Mouse (Mus musculus) kidney, embryonic 16.5 days (tissue): Measurements from ENCODE around the gene Fbxl7. TPM values are rescaled to one million over a fixed set of nuclear protein-coding genes. Genes with fewer than 3 reads are reported as not detected.

Experiments
- ATAC-seq: fragments of 200-750 bp; cut with Nextera tagmentation; 2 replicates; pipeline ENCODE4 v1.8.0; 2017; ENCODE audit warnings: moderate TSS enrichment; ENCODE audit not compliant: low FRiP score, low TSS enrichment
- H3K27ac ChIP-seq: fragments of 300-500 bp; sonication (generic); 2 replicates; pipeline ENCODE4 v1.5.1; 2014; ENCODE audit warnings: low read length
- H3K27me3 ChIP-seq: fragments of 300-500 bp; sonication (generic); 2 replicates; pipeline ENCODE4 v1.6.1; 2014; ENCODE audit warnings: low read length, control low read depth, mixed read lengths; ENCODE audit not compliant: insufficient read depth
- H3K36me3 ChIP-seq: fragments of 300-500 bp; sonication (generic); 2 replicates; pipeline ENCODE4 v1.6.1; 2014; ENCODE audit warnings: low read length, control low read depth, mixed read lengths; ENCODE audit not compliant: insufficient read depth
- H3K4me1 ChIP-seq: fragments of 300-500 bp; sonication (generic); 2 replicates; pipeline ENCODE4 v1.6.1; 2014; ENCODE audit warnings: low read length, control low read depth, mixed read lengths; ENCODE audit not compliant: insufficient read depth
- H3K4me2 ChIP-seq: fragments of 300-500 bp; sonication (generic); replicated peaks from 2 replicates; pipeline ENCODE4 v1.6.1; 2014; ENCODE audit warnings: low read depth, low read length
- H3K4me3 ChIP-seq: fragments of 300-500 bp; sonication (generic); 2 replicates; pipeline ENCODE4 v1.5.1; 2014; ENCODE audit warnings: mild to moderate bottlenecking, low read length
- H3K9ac ChIP-seq: fragments of 300-500 bp; sonication (generic); replicated peaks from 2 replicates; pipeline ENCODE4 v1.6.1; 2014; ENCODE audit warnings: low read length
- H3K9me3 ChIP-seq: fragments of 300-500 bp; sonication (generic); 2 replicates; pipeline ENCODE4 v1.6.1; 2016; ENCODE audit warnings: low read length, control low read depth
- WGBS: fragments of 180-500 bp; shearing (Covaris S2); extraction: QIAGEN DNeasy Blood & Tissue Kit; methylation state at CpG from one replicate; pipeline ENCODE4 v1.1.7; 2014; 5-methylcytosine and 5-hydroxymethylcytosine counted together
- polyA plus RNA-seq: library from polyadenylated mRNA; unstranded; fragments of >200 nt; fragmentation: Nextera tagmentation; extraction: Ambion mirVana; gene quantifications from 2 replicates; pipeline ENCODE4 v1.2.1, GENCODE M21; 2015

The Fbxl7 gene
- polyA plus RNA-seq, 1 experiment from 2014 or later = 13.1 TPM

GRCm38 (mm10) chr15:26834415-26834814 lies 61.0 kb downstream of the Fbxl7 start:
- ATAC-seq = no peak
- 69% methylated on average over 5 of the region's 5 CpGs for WGBS
- Histone ChIP-seq H3K36me3 (no peaks in the 10 kb centered on the region), H3K9me3 (no peaks in the 10 kb centered on the region), H3K27me3 (no peaks in the 10 kb centered on the region), H3K4me3 (no peak overlapping the region), H3K9ac (no peak overlapping the region), H3K27ac (no peak overlapping the region), H3K4me1 (0 out of 2 replicates have a peak, but pooled peaks cover 2% of the 10 kb centered on the region), H3K4me2 (no peak overlapping the region)

- Histone ChIP-seq H3K27ac (no peak overlapping the region), H3K4me2 (no peak overlapping the region), H3K9me3 (no peaks in the 10 kb centered on the region), H3K27me3 (no peaks in the 10 kb centered on the region), H3K4me3 (no peak overlapping the region), H3K4me1 (0 out of 2 replicates have a peak, but pooled peaks cover 2% of the 10 kb centered on the region), H3K36me3 (no peaks in the 10 kb centered on the region), H3K9ac (no peak overlapping the region)
- ATAC-seq = no peak
- 88% methylated on average over 4 of the region's 4 CpGs for WGBS
These were observed 64.2 kb downstream of the Fbxl7 start for GRCm38 (mm10) chr15:26831141-26831540.

GRCm38 (mm10) chr15:26816931-26817330 lies 78.4 kb downstream of the Fbxl7 start:
- H3K36me3 ChIP-seq = no peaks in the 10 kb centered on the region
- H3K9me3 ChIP-seq = no peaks in the 10 kb centered on the region
- 91% methylated on average over 1 of the region's 1 CpGs for WGBS
- no peak overlapping the region for H3K9ac ChIP-seq
- H3K27me3 ChIP-seq = no peaks in the 10 kb centered on the region
- no peak overlapping the region for H3K4me3 ChIP-seq
- ATAC-seq = no peak
- no peak overlapping the region for H3K4me2 ChIP-seq
- peaks cover 2% of the 10 kb centered on the region; the same call in 1 of the 2 replicates for H3K4me1 ChIP-seq
- H3K27ac ChIP-seq = no peak overlapping the region

- no peak overlapping the region for H3K9ac ChIP-seq
- H3K9me3 ChIP-seq = no peaks in the 10 kb centered on the region
- ATAC-seq = no peak
- H3K4me3 ChIP-seq = no peak overlapping the region
- H3K4me2 ChIP-seq = no peak overlapping the region
- H3K4me1 ChIP-seq = no peaks in the 10 kb centered on the region
- no peaks in the 10 kb centered on the region for H3K36me3 ChIP-seq
- H3K27ac ChIP-seq = no peak overlapping the region
- H3K27me3 ChIP-seq = no peaks in the 10 kb centered on the region
- 48% methylated on average over 3 of the region's 3 CpGs for WGBS
These were observed 82.5 kb downstream of the Fbxl7 start for GRCm38 (mm10) chr15:26812856-26813255.

- no peak overlapping the region for H3K9ac ChIP-seq
- no peaks in the 10 kb centered on the region for H3K9me3 ChIP-seq
- no peak overlapping the region for H3K27ac ChIP-seq
- H3K27me3 ChIP-seq = no peaks in the 10 kb centered on the region
- H3K4me1 ChIP-seq = no peaks in the 10 kb centered on the region
- no peaks in the 10 kb centered on the region for H3K36me3 ChIP-seq
- no peak overlapping the region for H3K4me2 ChIP-seq
- ATAC-seq = no peak; the same call in 1 of the 2 replicates
- WGBS = 49% methylated on average over 3 of the region's 3 CpGs
- H3K4me3 ChIP-seq = no peak overlapping the region
These were observed 85.8 kb downstream of the Fbxl7 start for GRCm38 (mm10) chr15:26809569-26809968.

- Histone ChIP-seq H3K4me1 (peaks cover 10% of the 10 kb centered on the region), H3K27me3 (no peaks in the 10 kb centered on the region), H3K4me3 (no peak overlapping the region), H3K36me3 (no peaks in the 10 kb centered on the region), H3K9ac (no peak overlapping the region), H3K9me3 (no peaks in the 10 kb centered on the region), H3K4me2 (no peak overlapping the region), H3K27ac (0 out of 2 replicates have a peak overlapping the region, but pooled peaks have one; percentile 3)
- WGBS = 43% methylated on average over 5 of the region's 5 CpGs
- ATAC-seq = no peak
These were observed 91.3 kb downstream of the Fbxl7 start for GRCm38 (mm10) chr15:26804046-26804445.

GRCm38 (mm10) chr15:26799457-26800021 lies 95.8 kb downstream of the Fbxl7 start:
- Histone ChIP-seq H3K4me2 (no peak overlapping the region), H3K4me1 (peaks cover 10% of the 10 kb centered on the region), H3K9ac (no peak overlapping the region), H3K36me3 (no peaks in the 10 kb centered on the region), H3K9me3 (no peaks in the 10 kb centered on the region), H3K27ac (no peak overlapping the region), H3K27me3 (no peaks in the 10 kb centered on the region), H3K4me3 (no peak overlapping the region)
- WGBS = 53% methylated on average over 3 of the region's 3 CpGs
- peak; percentile 64; the same call in 1 of the 2 replicates for ATAC-seq

- Histone ChIP-seq H3K27ac (no peak overlapping the region), H3K4me1 (peaks cover 5% of the 10 kb centered on the region), H3K9me3 (no peaks in the 10 kb centered on the region), H3K27me3 (no peaks in the 10 kb centered on the region), H3K9ac (no peak overlapping the region), H3K36me3 (no peaks in the 10 kb centered on the region), H3K4me2 (no peak overlapping the region), H3K4me3 (no peak overlapping the region)
- 38% methylated on average over 2 of the region's 2 CpGs for WGBS
- ATAC-seq = no peak
These were observed 99.4 kb downstream of the Fbxl7 start for GRCm38 (mm10) chr15:26795937-26796336.

- Histone ChIP-seq H3K4me2 (no peak overlapping the region), H3K27ac (no peak overlapping the region), H3K4me1 (peaks cover 4% of the 10 kb centered on the region), H3K9me3 (no peaks in the 10 kb centered on the region), H3K9ac (no peak overlapping the region), H3K36me3 (no peaks in the 10 kb centered on the region), H3K27me3 (no peaks in the 10 kb centered on the region), H3K4me3 (no peak overlapping the region)
- peak; percentile 55 for ATAC-seq
- WGBS = 25% methylated on average over 6 of the region's 6 CpGs
These were observed 99.9 kb downstream of the Fbxl7 start for GRCm38 (mm10) chr15:26795518-26795917.

GRCm38 (mm10) chr15:26787148-26787547 lies 108.2 kb downstream of the Fbxl7 start:
- Histone ChIP-seq H3K4me2 (no peak overlapping the region), H3K4me3 (no peak overlapping the region), H3K36me3 (no peaks in the 10 kb centered on the region), H3K9me3 (no peaks in the 10 kb centered on the region), H3K9ac (no peak overlapping the region), H3K27me3 (no peaks in the 10 kb centered on the region), H3K4me1 (no peaks in the 10 kb centered on the region), H3K27ac (no peak overlapping the region)
- no peak for ATAC-seq
- WGBS = 78% methylated on average over 6 of the region's 6 CpGs
